Mouse (Mus musculus) frontal cortex, postnatal 25 days (tissue): ENCODE results near the gene Macc1.

ENCODE experiments used
- DNase-seq, 2 experiments: peaks; one replicate each; pipeline ENCODE4 v3.0.0; 2022; ENCODE audit warnings: low spot score in 2 of 2

Gene Macc1

DNA sequence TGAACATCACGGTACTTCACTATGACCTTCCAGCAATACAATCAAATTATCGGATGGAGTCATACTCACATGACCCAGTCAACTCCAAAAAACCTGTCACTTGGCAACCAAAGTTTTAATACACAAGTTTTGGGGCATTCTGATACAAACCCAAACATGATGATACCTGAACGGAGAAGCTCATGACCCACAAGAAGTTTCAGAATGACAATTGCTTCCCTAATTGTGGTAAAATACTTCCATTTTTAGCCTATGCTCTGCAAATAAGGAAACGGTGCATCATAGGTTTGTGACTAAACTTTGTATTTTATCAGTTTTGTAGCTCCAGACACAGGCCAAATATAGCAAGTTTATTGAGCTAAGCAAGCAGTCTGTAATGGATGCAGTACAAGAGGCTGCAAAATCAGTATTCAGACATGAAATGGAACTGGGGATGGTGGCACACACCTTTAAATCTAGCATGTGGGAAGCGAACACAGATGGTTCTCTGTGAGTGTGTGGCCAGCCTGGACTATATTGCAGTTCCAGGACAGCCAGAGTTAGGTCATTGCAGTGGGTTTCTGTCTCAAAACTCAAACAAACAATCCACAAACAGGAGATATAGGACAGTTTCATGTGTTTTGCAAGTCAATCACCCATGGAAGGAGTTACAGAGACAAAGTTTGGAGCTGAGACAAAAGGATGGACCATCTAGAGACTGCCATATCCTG, 170.0 kb downstream of the Macc1 start:
- DNase-seq = no peak

DNA sequence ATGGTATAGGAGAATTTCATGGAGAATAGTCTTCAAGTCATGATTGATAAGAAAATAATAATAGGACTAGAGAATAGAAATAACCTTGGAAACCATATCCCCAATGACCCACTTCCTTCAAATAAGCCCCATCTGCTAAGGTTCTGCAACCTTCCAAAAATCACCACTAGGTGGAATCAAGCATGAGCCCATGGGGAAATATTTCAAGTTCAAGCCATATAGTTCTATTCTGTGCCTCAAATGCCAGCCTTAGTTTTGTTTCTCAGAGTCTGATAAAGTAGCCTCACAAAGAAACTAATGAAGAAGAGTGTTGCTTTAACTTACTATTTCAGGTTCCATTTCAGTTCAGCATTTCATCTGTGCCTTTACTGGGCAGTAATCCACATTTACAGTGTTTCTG, 197.1 kb downstream of the Macc1 start:
- DNase-seq = no peak
